Mouse (Mus musculus): Measurements from ENCODE around the gene Plekhf1.
A peak's percentile ranks its signal among the peaks of the same experiment; 100 is the strongest.

The Plekhf1 gene

GRCm38 (mm10) chr7:38187796-38188195 is 40.0 kb downstream of the Plekhf1 start:
- DNase-seq (ENCODE audit: low read depth), result no peak

DNA sequence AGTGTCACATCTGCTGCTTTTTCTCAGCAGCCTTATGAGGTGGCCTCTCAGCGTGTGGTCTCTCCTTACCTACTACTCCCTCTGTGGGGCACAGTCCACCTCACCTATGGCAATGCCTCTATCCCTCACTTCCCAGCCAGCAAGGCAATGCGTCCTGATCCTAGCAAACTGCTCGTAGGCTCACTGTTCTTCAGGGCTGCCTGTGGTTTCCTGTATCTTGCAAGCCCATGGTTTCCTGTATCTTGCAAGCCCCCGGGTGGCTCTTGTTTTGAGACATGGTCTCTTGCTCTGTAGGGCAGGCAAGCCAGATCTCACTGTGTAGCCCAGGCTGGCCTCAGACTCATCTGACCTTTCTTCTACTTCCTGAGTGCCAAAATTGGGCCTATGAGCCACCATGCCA is 41.0 kb downstream of the Plekhf1 start:
- no peak for DNase-seq (ENCODE audit: low read depth)

DNA sequence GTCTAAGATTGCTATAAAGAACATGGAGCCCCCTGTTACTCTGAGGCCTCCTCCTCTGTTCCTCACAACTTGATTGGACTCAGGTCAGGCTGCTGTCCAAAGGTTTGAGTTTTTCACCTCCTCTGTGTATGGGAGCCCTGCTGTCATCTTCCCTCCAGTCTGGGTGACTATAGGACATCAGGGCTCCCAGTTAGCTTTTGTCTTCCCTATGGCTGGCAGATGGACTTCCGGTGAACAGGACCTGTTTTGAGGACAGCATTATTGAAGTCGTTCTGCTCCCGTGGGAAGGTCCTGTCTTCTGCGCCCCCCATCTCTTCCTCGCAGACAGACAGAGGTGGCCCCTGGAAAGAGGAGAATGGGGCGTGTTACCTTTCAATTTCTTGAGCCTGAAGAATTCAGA is 43.0 kb downstream of the Plekhf1 start:
- DNase-seq (ENCODE audit: low read depth), result no peak

DNA sequence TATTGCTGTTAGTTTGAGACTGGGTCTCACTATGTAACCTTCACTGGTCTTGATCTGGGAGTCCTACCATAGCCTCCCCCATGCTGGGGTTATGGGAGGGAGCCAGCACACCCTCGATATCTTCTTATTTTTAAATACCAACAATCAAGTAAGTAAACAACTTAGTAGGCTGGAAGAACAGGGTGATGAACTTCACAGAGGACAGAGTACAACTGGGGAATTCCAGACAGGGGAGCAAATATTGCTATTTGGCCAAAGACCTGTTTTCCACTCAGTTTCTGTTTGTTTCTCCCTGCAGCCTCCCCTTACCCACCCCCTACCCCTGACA is 43.4 kb downstream of the Plekhf1 start:
- no peak for DNase-seq (ENCODE audit: low read depth)

- DNase-seq (ENCODE audit: low read depth), result peak; percentile 62
Observed at GRCm38 (mm10) chr7:38183709-38184417, 44.0 kb downstream of the Plekhf1 start.

GRCm38 (mm10) chr7:38182962-38183687 is 44.7 kb downstream of the Plekhf1 start, which contains the start of gene 1600014C10Rik:
1600014C10Rik (plus strand) TSS chr7:38183217.
- peak; percentile 53 for DNase-seq (ENCODE audit: low read depth)

DNA sequence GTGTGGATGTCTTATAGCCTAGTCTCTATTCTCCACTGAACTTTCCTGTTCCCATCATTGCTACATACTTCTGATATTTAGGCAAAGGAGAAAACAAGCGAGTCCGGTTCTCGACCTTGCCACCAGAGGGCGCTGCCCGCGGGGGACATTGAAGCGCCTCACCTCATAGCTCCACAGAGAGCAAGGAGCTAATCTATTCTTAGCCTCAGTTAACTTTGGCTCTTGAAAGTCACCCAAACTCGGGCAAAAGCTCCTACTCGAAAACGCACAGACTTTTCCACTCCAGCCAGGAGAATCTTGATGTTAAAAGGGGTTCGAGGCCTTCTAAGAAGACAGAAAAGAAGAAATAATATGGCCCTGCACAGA is 45.2 kb downstream of the Plekhf1 start:
- DNase-seq (ENCODE audit: low read depth), result peak; percentile 83

- DNase-seq (ENCODE audit: low read depth), result no peak
Observed at GRCm38 (mm10) chr7:38181366-38181765, 46.5 kb downstream of the Plekhf1 start.

DNA sequence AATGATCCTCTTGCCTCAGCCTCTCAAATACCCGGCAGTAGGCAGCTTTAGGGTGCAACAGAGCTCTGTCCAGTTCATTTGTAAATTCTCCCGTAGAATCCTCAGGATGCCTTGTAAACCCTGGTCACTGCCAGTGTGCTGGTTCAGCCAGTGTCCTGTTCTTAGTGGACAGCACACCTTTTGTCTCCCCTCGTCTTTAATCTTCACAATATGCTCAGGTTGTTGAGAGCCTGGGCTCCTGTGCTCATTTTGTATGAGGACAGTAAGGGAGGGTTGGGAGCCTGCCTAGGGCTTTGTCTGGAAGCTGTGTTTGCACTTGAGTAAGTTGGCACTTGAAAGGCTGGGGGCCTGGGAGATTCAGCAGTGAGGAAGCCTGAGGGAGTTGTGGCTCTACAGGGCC is 47.9 kb downstream of the Plekhf1 start:
- no peak for DNase-seq (ENCODE audit: low read depth)

DNA sequence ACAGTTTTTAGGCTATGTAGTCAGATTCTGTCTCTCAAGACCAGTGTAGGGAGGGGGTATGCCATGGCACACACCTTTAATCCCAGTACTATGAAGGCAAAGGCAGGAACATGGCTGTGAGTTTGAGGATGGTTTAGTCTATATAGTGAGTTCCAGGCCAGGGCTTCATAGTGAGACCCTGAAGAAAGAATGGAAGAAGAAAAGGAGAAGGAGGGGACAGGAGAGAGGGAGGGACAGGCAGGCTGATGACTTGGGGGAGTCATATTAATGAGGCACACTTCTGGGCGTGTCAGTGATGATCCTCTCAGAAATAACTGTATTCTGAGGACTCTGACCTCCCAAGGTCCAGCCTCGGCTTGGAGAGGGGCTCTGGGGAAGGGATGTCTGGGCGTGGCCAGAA is 51.8 kb downstream of the Plekhf1 start:
- no peak for DNase-seq (ENCODE audit: low read depth)

GRCm38 (mm10) chr7:38174321-38175148 is 53.3 kb downstream of the Plekhf1 start:
- DNase-seq (ENCODE audit: low read depth), result no peak

DNA sequence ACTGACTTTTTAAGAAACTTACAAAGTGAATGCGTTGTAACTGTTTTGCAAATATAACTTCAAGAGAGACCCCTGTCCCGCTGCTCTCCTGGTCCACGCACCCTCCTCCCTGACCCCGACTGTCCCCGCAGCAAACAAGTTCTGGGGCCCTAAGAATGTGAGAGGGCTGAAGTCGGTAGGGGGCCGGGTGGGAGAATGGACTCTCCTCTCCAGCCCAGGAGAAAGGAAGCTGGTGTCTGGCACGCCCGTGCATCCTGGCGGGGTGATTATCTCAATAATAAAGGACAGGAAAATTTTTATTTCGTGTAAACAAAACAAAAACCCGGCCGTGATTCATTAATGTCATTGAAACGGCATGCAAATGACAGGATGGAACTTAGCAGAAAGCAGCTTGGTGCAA is 53.9 kb downstream of the Plekhf1 start:
- DNase-seq (ENCODE audit: low read depth), result no peak

DNA sequence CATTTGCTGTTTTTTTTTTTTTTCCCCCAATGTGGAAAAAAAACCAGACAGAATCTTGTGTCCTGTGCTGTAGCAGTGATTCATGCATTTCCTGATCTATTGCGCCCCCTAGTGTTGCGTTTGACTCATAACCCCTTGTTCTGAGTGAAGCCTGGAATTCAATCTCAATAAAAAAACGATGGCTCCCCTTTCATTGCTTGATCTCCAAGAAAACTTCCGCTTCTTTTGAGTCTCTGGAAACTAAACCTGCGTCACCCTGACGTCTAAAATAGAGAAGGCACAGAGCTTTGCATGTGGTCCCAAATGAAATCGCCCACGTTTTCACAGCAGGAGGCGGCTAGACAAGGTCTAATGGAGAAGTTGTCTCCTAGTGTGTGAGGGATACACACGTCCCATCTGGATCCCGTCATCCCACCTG is 60.1 kb downstream of the Plekhf1 start:
- DNase-seq (ENCODE audit: low read depth), result no peak

Measured in c-Kit-positive CD71-positive TER-119-negative erythroid progenitor cells, embryonic 14.5 days (primary cell).